Mouse (Mus musculus) lung, postnatal 0 days (tissue): ENCODE measurements around the gene Lhx4.

ENCODE experiments used
- CTCF ChIP-seq: IDR thresholded peaks from 2 replicates; pipeline ENCODE4 v1.5.1; 2016; ENCODE audit warnings: antibody characterized with exemption, mild to moderate bottlenecking
- EP300 ChIP-seq: IDR thresholded peaks from 2 replicates; pipeline ENCODE4 v1.6.1; 2016; ENCODE audit warnings: antibody characterized with exemption, mild to moderate bottlenecking, control low read depth

DNA sequence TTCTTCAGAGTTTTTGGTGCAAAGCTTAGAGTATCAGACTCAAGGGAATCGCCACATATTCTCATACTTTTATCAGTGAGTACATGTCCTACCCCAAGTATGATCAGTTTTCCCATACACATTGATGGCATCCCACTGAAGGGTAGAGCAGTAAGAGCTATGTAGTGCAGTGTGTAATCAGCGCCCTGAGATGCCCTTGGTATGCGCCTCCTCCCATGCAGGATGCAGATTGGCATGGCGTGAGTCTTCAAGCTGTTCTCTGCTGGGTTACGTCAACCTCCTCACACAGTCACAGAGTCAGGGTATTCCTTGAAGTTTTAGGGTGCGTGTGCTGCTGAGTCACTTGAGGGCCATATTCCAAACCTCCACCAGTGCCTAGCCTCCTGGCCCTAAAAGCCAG is 59.3 kb downstream of the Lhx4 start:
- TF ChIP-seq CTCF (no peak), EP300 (no peak)
